Mouse (Mus musculus) right cerebral cortex, postnatal 4 days (tissue): ENCODE results near the gene Bach1.

ENCODE experiments used
- DNase-seq: peaks from one replicate; pipeline ENCODE4 v3.0.0-alpha.2; 2022

Gene Bach1

DNA sequence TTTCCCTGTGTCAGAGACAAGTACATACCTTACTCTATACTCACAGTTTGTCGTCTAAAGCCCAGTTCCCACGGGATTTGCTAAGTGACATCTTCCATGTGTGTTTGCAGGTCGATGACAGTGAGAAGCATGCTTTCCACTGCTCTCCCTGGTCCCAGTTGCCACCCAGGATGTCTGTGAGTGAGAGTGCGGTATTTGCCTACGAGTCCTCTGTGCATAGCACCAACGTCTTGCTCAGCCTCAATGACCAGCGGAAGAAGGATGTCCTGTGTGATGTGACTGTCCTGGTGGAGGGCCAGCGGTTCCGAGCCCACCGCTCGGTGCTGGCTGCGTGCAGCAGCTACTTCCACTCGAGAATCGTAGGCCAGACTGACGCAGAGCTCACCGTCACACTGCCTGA lies 16.5 kb downstream of the Bach1 start:
- no peak for DNase-seq

DNA sequence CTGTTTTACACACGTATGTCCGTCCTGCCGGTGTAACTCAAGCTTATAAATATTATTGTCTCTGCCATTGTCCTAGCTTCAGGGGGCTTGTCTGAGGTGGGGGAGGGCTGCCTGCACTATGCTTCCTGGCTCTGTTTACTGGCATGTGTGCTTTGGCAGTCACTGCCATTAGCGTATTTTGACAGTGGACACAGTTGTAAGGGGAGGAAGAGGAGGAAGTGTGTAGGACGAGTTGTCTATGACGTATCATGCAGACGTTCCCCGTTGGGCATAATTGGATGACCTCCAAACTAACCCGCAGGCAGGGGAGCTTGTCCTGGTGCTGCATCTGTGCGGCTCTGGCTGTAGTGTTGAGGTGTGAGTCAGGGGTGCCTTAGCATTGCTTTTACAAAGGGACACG lies 17.5 kb downstream of the Bach1 start:
- DNase-seq, result no peak

DNA sequence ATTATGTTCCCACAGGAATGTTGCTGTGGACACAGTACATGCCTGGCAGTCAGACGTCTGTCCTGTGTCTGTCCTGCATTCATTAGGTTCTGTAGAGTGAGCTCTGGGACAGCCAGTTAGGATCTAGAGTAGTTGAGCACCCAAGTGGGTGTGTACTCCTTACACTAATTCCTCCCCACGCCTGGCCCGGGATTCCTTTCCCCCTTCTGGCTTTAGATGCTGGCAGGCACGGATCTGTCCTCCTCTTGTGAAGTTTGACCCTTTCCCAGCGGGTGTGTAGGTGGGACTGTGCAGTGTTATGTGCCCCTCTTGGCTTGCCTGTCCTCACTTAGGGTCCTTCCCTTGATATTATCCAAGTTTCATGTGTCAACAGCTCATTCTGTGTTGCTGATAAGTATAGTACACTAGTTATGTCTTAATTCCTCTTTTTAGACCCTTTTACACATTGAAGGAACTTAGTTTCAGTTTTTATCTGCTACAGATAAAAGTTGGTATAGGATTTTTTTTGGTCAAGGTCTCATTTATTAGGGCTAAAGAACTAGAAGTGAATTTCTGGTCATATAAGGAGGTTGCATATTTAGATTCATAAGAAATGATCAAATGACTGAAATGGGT lies 18.4 kb downstream of the Bach1 start:
- DNase-seq, result no peak

DNA sequence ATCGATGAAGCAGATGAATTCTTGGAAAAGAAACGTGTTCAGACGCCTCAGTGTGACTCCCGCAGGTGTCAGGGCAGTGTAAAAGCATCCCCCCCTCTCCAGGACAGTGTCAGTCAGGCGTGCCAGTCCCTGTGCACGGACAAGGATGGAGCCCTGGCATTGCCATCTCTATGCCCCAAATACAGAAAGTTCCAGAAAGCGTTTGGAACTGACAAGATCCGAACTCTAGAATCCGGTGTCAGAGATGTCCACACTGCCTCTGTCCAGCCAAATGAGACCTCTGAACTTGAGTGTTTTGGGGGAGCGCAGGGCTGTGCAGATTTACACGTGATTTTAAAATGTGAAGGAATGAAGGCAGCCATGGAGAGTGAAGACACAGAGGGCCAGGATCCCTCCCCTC lies 20.3 kb downstream of the Bach1 start:
- no peak for DNase-seq

DNA sequence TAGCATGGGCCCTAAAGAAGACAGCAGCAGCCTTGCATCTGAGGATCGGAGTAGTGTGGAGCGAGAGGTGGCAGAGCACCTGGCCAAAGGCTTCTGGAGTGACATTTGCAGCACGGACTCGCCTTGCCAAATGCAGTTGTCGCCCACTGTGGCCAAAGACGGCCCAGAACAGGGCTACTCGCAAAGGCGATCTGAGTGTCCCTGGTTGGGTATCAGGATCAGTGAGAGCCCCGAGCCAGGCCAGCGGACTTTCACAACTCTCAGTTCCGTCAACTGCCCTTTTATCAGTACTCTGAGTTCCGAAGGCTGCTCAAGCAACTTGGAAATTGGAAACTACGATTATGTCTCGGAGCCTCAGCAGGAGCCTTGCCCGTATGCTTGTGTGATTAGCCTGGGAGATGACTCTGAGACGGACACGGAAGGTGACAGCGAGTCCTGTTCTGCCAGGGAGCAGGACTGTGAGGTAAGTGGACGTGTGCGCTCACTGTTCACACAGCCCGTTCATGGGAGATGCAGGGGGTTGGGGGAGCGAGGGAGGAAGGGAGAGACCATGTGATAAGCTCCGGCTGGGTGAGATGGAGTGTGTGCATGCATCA lies 21.0 kb downstream of the Bach1 start:
- DNase-seq, result no peak

DNA sequence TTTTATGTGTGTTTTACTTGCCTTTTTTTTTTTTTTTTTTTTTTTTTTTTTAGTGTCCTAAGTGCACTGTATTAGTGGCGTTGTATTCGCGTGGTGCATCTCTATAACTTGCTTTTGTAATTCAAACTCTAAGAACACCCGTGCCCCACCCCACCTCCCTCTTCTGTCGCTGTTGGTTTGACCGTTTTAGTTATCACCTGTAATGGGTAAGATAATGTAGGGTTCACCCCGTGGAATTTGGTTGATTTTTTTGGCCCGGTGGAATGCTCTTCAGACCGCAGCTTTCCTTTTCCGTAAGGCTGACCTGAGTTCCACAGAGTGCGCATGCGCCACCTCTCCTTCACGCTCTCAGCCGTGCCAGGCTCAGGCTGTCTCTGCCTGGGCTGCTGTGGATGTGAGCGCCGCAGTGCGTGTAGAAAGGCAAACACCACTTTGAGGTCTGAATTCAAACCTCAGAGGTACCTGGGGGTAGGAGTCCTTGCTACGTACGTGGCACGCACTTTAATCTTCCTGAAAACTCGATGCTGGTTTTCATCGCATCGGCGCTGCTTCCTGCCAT lies 22.2 kb downstream of the Bach1 start:
- no peak for DNase-seq

DNA sequence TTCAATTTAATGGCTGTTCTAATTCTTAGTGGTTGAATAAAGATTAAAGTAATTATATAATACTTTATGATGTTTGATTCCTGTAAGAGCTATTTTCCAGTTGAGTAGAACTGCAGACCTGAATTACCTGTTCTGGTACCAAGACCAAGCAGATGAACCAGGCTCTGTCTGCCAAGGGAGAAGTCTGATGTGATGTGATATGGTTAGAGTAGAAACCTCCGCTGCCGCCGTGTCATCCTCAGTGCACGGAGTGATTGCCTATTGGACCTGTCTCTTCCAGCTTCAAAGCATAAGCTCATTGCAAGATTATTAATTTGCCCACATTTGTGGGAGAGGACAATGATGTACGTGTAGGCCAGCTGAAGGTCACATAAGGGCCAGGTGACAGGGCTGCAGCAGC lies 24.1 kb downstream of the Bach1 start:
- DNase-seq, result no peak

DNA sequence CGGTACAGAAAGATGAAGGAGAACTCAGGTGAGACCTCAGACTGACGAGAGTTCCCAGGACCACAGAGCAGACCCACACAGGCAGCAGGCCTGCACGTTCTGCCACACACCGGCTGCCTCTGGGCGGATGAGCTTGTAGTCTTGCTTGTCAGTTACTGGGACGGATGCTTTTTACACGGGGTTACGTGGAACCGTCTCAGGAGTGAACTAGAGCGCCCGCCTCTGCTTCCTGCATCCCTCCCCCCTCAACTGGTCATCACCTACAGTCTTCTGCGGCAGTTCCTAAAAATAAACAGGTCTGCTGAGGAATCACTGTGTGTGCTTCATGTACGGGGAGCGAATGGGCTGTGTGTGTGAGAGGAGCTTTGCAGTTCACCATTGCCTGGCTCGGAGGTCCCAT lies 24.7 kb downstream of the Bach1 start:
- no peak for DNase-seq

DNA sequence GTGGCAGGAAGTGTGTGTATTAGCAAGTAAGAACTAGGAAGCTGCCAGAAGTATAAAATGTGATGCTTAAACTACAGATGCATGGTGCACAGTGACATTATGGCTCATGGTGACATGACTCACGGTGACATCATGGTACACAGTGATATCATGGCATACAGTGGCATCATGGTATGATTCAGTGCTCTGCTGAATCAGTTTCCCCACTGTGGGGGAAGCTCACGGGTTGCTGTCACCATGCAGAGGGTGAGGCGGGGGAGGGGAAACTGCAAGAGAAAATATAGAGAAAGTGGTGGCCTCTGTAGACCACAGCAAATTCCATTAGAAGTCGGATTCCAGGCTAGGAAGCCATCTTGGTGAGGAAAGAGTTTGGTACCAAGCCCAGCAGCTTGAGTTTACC lies 26.1 kb downstream of the Bach1 start:
- no peak for DNase-seq

DNA sequence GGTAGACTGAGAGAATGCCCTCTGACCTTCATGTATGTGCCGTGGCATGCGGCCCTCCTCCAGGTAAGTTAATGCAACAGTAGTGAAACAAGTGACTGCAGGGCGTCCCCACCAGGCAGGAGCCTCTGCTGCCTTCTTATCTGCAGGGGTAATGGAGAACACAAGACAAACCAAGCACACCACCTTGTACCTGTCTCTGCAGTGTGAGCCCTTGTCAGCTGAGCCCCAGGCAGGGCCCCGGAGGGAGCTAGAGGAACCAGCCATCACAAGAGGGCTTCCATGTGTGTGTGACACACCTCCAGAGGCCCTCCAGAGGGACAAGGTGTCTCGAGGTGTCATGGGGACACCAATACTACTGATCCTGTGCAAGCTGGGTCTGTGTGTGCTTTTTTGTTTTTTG lies 26.5 kb downstream of the Bach1 start:
- DNase-seq, result no peak

DNA sequence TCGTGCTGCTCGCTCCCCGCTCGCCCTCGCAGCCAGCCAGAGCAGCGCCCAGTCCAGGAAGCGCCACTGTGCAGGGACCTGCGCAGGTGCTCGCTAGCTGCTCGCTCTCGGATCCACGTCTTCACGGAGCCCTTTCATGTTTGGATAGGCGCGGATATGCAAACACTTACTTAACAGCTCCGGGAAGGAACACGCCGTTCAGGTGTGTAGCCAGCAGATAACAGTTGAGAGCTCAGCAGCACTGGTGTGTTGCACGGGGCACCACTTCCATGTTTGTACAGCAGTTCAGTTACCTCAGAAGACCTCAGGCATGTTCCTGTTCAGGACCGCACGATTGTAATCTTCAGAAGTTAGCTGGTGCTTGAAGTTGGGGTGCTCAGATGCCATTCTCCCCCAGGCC lies 27.2 kb downstream of the Bach1 start:
- no peak for DNase-seq

DNA sequence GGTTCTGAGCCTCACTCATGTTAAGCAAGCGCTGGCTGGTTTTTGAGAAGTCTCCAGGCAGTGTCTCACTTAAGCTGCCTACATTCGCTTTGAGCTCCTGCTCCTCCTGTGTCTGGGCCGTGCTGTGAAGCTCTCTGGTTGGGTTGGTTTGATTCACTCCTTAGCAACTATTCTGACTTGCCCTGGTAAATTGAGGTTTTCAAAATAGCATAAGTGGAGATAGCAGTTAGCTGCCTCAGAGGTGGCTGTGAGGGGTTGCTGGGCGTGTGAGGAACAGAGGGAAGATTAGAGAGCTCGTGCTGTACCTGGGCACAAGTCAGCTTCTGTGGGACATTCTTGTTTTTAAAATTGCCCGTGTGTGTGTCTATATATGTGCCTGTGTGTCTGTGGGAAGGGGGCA lies 27.6 kb downstream of the Bach1 start:
- no peak for DNase-seq

DNA sequence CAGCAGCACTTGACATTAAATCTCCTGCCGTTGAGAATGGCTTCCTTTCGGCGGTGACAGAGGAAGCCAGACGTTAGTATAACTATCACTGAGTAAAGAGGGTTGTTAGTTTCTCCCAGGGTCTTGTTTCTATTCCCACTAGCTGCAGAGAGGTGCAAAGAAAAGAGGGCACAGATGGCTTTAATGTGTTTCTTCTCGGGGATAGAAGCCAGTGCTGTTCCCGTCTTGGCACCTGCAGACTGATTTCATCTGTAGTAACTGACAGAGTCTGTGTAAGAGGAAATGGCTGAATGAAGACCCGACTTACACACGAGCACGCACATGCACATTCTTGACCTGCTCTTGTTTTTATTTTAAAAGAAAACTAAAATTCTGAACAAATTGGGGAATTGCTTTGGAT lies 28.5 kb downstream of the Bach1 start:
- DNase-seq, result no peak

DNA sequence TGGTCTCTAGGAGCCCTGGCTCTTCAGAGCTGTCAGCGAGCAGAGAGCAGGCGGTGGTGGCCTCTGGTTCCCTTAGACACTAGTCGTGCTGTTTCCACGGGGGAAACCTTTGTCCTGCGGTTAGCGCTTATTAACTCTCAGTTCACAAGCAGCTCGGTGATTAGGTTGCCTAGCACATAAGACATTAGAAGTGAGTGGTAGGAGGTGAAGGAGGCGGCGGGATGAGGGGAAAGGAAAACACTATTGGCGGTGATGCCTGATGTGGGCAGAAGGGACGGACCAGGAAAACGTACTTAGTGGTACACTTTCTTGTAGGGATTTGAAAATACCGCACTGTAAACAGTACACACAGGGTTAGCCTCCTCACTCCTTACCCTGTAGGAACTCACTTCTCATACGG lies 29.2 kb downstream of the Bach1 start:
- DNase-seq, result no peak

DNA sequence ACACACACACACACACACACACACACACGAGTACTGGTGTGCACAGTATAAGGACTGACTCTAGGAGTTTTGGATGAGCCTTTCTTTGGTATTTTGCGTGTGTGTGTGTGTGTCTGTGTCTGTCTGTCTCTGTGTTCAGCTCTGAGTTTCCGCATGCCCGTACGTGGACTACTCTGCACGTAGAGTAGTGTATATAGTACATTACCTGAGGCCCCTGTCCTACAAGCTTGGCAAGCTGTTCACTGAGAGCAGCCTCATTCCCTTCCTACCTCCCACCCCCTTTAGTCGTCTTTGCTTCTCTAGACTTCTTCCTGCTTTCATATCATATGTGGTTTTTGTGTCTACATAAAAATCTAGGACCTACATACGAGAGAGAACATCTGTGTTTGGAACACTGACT lies 30.0 kb downstream of the Bach1 start:
- no peak for DNase-seq

DNA sequence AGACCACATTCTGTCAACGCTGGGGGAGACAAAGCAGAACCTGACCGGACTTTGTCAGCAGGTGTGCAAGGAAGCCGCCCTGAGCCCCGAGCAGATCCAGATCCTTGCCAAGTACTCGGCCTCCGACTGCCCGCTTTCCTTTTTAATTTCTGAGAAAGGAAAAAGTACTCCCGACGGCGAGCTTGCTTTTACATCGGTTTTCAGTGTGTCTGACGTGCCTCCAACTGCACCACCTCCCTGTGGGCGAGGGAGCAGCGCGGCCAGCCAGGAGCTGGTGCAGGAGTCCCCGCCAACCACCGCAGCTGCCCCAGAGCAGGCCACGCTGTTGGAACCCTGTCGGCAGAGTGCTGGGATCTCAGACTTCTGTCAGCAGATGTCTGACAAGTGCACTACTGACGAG lies 30.7 kb downstream of the Bach1 start:
- no peak for DNase-seq

DNA sequence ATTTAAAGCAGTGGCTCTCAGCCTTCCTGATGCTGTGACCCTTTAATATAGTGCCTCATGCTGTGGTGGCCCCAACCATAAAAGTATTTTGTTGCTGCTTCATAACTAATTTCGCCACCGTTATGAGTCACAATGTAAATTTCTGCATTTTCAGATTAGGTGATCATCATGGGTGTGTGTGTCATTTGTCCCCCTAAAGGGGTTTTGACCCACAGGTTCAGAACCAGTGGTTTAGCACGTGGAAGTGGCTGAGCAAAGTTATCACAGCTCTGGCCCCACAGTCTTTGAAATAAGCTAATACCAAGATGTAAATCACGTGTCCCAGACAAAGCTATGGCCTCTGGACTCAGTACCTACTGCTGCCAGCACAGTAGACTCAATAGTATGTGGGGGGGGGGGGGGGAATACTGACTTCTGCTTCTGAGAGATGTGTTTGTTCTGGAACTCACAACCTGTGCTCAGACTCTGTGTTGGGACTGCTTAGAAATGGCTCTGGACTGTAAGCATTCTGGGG lies 36.2 kb downstream of the Bach1 start:
- DNase-seq, result no peak

DNA sequence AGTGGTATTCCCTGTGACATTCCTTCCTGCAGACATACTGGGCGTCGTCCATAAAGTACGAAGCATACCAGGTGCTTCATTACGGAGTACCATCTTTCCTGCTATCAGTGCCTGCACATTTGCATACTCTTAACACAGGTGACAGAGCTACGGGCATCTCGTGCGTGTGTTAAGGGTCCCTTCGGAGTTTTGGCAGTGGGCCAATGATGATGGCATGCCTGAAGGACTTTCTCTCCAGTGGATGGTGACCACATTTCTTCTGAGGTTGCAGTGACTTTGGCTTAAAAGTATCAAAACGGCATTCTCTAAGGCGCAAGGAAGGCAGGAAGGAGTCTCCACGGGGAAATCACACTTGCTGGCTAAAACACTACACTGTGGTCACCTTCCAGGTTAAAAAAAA lies 37.4 kb downstream of the Bach1 start:
- no peak for DNase-seq

DNA sequence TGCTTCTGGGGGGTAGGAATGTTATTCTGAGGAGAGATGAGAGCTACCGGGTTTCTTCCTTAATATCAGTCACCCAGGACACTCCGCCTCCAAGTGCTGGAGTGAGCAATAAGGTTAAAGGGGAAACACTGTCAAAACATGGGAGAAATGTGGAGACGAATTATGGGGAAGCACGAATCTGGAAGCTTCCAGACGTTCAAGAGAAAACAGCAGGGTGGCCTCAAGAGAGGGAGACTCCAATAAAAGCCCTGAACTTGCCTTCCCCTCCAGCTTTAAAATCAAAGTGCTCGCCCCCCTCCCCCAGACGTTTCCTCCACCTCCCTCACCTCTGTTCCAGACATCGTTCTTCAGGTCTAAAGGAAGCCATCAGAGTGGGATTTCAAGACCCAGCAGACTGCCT lies 38.6 kb downstream of the Bach1 start:
- no peak for DNase-seq

DNA sequence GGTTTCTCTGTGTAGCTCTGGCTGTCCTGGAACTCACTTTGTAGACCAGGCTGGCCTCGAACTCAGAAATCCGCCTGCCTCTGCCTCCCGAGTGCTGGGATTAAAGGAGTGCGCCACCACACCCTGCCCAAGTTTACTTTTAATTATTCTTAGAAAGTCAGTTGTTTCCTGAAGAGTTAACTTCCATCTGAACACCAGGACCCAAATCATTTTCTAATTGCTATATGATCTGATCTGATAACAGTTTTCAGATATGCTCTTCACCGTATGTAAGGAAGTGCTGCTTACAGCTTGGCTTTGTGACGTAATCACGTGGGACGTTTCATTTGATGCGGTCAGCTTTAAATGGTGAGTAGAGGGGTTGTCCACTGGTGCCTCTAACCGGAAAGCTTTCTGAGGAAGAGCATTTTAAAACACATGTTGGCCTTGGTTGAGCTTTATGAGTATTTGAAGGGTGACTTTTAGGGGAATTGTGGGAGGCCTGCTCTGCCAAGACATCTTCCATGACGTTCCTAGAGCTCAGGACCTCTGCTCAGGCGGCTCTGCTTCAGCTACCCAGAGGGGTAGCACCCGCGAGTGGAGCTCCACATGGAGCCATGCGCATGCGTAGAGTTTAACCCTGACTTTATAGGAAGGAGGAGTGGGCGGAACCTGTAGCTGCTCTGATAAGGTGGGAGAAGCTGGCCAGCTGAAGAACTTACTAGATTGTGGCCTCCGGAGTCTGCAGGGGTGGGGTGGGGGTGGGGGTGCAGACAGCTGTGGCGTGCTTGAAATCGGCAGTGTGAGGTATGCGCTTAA lies 39.3 kb downstream of the Bach1 start:
- DNase-seq, result no peak

DNA sequence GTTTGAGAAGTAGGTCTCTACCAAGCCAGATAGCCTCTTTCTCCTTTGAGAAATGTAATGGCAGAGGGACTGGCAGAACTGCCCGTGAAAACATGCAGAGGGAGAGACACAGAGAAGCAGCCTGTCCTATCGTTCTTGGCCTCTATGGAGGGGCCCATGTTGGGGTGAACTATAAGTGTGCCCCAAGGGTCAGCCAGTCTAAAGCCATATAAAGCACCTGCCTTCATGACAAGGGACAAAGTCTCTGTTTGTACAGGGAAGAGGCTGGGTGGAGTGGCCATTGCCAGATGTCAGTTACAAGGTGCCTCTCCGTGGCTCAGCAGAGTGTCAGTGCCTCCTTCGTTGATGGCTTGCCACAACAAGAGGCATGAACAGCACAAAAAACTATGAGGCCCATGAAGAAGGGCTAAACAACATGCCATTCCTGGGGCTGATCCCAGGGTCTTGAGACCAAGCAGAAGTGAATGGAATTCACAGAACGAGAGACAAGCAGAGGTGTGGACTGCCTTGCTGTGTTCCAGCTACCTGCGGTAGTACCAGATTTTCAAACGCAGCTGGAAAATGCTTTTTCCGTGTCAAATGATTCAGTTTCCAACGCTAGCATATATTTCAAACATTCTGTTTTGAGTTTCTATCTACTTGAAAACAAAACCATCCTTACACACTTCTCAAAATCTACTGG lies 42.4 kb downstream of the Bach1 start:
- no peak for DNase-seq

DNA sequence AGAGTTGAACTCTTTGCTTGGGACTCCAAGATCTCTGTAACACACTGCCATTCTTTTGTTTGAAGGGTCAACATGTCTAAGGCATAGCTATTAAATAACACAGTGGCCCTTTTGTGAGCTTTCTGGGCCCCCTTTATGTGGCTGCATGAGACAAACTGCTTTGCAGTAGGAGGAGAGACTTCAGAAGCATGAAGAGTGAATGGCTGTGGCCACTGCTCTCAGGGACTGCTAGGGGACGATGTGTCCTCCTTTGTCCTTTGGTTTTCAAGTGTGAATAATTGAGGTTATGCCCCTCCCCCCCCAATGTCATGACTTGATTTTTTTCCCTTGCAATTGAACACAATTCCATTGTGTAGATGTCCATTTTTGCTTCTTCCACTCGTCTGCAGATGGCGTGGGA lies 44.9 kb downstream of the Bach1 start:
- no peak for DNase-seq

DNA sequence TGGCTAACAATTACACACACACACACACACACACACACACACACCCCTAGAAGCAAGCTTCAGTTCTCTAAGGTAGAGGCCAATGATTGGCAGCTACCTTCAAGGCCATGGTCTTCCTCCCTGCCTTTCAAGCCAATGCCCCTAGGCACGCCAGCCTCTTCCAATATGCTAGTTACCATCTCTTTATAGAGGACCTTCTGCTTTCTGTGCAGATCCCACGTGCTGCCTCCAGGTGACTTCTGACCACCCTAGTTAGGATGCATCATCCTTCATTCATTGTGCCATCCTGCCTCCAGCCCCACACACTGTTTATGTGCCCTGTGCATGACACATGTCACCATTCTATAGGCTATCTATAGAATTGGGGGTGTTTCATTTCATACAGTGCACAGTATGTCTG lies 45.6 kb downstream of the Bach1 start:
- DNase-seq, result no peak
